Mouse (Mus musculus) stomach, embryonic 15.5 days (tissue): ENCODE data around the gene Gm8362. TPM values are rescaled to one million over a fixed set of nuclear protein-coding genes. Genes with fewer than 3 reads are reported as not detected.
A peak's percentile ranks its signal among the peaks of the same experiment; 100 is the strongest.
"Not testable (repeated sequence)": the region's sequence is repeated elsewhere in the genome, so short reads cannot be mapped to it uniquely, and the experiment has no call there.

ENCODE experiments used
- ATAC-seq: fragments of 200-750 bp; cut with Nextera tagmentation; 2 replicates; pipeline ENCODE4 v1.8.0; 2017; ENCODE audit warnings: low read depth, moderate number of reproducible peaks, moderate TSS enrichment; ENCODE audit not compliant: insufficient read depth, low FRiP score
- H3K27ac ChIP-seq: fragments of 300-500 bp; sonication (generic); 2 replicates; pipeline ENCODE4 v1.5.1; 2015; ENCODE audit warnings: mild to moderate bottlenecking, inconsistent platforms
- H3K27me3 ChIP-seq: fragments of 300-500 bp; sonication (generic); replicated peaks from 2 replicates; pipeline ENCODE4 v1.6.1; 2015; ENCODE audit warnings: inconsistent platforms
- H3K36me3 ChIP-seq: fragments of 300-500 bp; sonication (generic); 2 replicates; pipeline ENCODE4 v1.6.1; 2015; ENCODE audit warnings: inconsistent platforms
- H3K4me1 ChIP-seq: fragments of 300-500 bp; sonication (generic); 2 replicates; pipeline ENCODE4 v1.6.1; 2015; ENCODE audit warnings: inconsistent platforms
- H3K4me2 ChIP-seq: fragments of 300-500 bp; sonication (generic); 2 replicates; pipeline ENCODE4 v1.6.1; 2015; ENCODE audit warnings: mild to moderate bottlenecking, inconsistent platforms
- H3K4me3 ChIP-seq: fragments of 300-500 bp; sonication (generic); replicated peaks from 2 replicates; pipeline ENCODE4 v1.5.1; 2015; ENCODE audit warnings: inconsistent platforms
- H3K9ac ChIP-seq: fragments of 300-500 bp; sonication (generic); 2 replicates; pipeline ENCODE4 v1.6.1; 2015; ENCODE audit warnings: inconsistent platforms
- H3K9me3 ChIP-seq: fragments of 300-500 bp; sonication (generic); 2 replicates; pipeline ENCODE4 v1.6.1; 2016; ENCODE audit warnings: inconsistent platforms
- WGBS: fragments of 180-500 bp; shearing (Covaris S2); methylation state at CpG from one replicate; pipeline ENCODE4 v1.1.7; 2015; 5-methylcytosine and 5-hydroxymethylcytosine counted together
- polyA plus RNA-seq: library from polyadenylated mRNA; unstranded; fragments of >200 nt; fragmentation: Nextera tagmentation; extraction: Ambion mirVana; gene quantifications from 2 replicates; pipeline ENCODE4 v1.2.1, GENCODE M21; 2015

Gm8362 gene
- not detected in 2 replicates for polyA plus RNA-seq

DNA sequence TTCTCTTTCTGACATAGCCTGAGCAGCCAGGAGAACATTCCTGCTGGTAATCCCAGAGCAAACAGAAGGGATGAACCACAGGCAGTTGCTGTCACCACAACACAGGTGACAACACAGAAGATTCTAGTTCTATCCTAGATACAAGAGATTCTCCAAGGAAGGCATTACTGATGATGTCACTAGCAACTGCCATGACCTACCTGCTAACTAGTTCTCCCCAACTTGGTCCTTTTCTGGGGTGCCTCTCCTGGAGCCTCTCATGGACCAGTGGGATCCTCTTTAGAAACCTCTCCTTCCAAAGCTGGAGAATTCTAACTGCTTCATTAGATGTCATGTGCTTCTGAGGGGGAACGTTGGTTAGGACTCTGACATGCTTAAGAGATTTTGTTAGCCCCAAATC is at the start of gene Gm8362:
Gene Gm8362, minus strand, starts transcription at position 101 of the 400 bp plus-strand sequence.
- WGBS, result 64% methylated on average over 1 of the region's 1 CpGs
- H3K9me3 ChIP-seq, H3K36me3 ChIP-seq, H3K4me2 ChIP-seq, H3K4me1 ChIP-seq, ATAC-seq, H3K4me3 ChIP-seq, H3K27ac ChIP-seq, H3K27me3 ChIP-seq, H3K9ac ChIP-seq: not testable (repeated sequence)

DNA sequence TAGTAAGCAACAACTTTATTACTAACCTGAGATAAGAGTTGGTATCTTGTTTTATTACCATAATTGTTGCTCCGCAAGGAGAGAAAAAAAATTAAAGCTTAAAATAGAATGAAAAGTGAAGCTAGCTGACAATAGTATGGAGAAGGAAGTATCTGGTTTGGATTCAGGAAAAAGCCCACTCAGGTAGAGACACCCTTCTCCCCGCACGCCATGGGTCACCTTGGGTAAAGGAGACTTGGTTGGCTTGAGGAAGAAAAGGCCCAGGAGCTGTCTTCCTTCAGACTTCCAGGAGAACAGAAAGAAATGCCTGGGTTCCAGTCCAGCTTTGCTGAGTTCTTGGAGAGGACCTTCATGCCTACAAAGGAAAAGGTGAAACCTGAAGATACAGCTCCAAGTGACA is 49.1 kb upstream of the Gm8362 start:
- not testable (repeated sequence) for H3K4me3 ChIP-seq, H3K27me3 ChIP-seq, H3K4me2 ChIP-seq, H3K27ac ChIP-seq, H3K9ac ChIP-seq, H3K36me3 ChIP-seq, ATAC-seq, H3K4me1 ChIP-seq, H3K9me3 ChIP-seq
- 89% methylated on average over 3 of the region's 3 CpGs for WGBS

DNA sequence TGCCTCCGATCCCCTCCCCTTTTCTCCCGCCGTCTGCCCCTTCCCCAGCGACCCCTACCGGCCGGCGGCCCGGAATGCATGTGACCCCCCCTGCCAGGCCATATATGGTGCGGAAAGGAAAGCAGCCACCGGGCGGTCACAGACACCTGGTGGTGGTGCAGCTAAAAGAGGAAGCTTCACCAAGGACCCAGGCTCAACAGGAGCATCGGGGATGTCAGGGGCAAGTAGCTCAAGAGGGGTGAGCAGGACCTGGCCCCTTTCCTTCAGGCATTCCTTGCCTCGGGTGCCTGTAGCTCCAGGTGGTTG is 17.0 kb downstream of the Gm8362 start:
- H3K4me2 ChIP-seq, result peak overlapping the region; percentile 51
- not testable (repeated sequence) for H3K27me3 ChIP-seq, H3K36me3 ChIP-seq, H3K9ac ChIP-seq, H3K9me3 ChIP-seq, H3K27ac ChIP-seq, H3K4me1 ChIP-seq, ATAC-seq
- H3K4me3 ChIP-seq, result peak overlapping the region; percentile 42
- WGBS, result 0% methylated on average over 5 of the region's 13 CpGs

DNA sequence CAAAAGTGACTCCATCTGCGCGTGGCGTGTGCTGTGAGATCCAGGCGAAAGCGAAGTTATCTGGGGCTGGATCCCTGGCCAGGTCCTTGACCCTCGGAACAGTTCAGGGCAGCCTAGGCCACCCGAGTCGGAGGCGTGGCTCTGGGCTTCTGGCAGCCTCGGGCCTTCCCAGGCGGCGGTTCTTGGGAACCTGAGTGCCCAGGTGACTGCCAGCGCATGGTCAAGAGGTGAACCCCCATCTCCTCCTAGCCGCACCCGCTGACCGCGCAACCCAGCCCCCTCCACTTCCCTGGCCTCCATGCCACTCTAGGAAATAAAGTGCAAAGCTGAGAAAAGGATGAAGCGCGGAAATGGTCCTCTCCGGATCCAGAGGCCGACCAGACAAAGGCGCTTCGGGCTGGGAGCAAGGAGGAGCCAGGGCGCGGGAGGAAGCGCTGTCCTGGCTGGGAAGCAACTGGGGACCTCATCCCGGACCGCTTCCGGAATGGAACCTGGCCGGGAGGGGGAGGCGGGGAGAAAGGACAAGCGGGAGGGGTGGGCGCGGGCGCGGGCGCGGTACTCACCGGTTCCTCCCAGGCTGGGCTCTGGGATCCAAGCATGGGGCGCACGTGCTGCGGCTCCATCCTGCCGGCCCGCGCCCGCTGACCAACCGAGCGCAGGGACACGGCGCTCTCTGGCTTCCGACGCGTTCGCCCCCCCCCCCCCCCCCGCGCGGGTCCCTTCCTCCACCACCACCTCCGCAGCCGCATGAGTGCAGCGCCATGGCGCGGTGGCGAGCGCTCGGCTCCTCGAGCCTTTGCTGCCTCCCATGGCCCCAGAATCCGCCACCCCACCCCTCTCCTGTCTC is 17.6 kb downstream of the Gm8362 start:
- not testable (repeated sequence) for H3K27me3 ChIP-seq, H3K4me1 ChIP-seq, ATAC-seq, H3K36me3 ChIP-seq, H3K27ac ChIP-seq, H3K9me3 ChIP-seq, H3K9ac ChIP-seq
- peak overlapping the region; percentile 42 for H3K4me3 ChIP-seq
- peak overlapping the region; percentile 51 for H3K4me2 ChIP-seq
- WGBS, result 3% methylated on average over 21 of the region's 67 CpGs

DNA sequence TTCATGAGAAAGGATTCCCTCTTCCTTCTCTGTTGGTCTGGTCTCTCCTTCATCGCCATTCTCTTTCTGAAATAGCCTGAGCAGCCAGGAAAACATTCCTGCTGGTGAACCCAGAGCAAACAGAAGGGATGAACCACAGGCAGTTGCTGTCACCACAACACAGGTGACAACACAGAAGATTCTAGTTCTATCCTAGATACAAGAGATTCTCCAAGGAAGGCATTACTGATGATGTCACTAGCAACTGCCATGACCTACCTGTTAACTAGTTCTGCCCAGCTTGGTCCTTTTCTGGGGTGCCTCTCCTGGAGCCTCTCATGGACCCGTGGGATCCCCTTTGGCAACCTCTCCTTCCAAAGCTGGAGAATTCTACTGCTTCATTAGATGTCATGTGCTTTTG is 32.0 kb downstream of the Gm8362 start, which contains the start of gene Gm3636:
Gene Gm3636, minus strand, starts transcription at position 101 of the 400 bp plus-strand sequence.
- H3K4me2 ChIP-seq, ATAC-seq, H3K9me3 ChIP-seq, H3K4me1 ChIP-seq, H3K4me3 ChIP-seq, H3K27me3 ChIP-seq, H3K36me3 ChIP-seq, H3K27ac ChIP-seq, H3K9ac ChIP-seq: not testable (repeated sequence)
- WGBS, result no CpG with 5 or more reads among the region's 2 CpGs

DNA sequence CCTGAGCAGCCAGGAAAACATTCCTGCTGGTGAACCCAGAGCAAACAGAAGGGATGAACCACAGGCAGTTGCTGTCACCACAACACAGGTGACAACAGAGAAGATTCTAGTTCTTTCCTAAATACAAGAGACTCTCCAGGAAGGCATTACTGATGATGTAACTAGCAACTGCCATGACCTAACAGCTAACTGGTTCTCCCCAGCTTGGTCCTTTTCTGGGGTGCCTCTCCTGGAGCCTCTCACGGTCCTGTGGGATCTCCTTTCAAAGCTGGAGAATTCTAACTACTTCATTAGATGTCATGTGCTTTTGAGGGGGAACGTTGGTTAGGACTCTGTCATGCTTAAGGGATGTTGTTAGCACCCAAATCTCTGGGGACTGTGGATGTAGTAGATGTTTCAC is 54.1 kb downstream of the Gm8362 start, which contains the start of gene Gm8050:
Gene Gm8050, minus strand, starts transcription at position 101 of the 400 bp plus-strand sequence.
- WGBS, result 67% methylated on average over 1 of the region's 2 CpGs

More for the DNA sequence above, 54.1 kb downstream of the Gm8362 start, which contains the start of gene Gm8050:
- not testable (repeated sequence) for H3K9ac ChIP-seq, ATAC-seq, H3K27me3 ChIP-seq, H3K9me3 ChIP-seq, H3K4me3 ChIP-seq, H3K4me2 ChIP-seq, H3K36me3 ChIP-seq, H3K27ac ChIP-seq, H3K4me1 ChIP-seq

Other genes starting within 250 kb of the Gm8362 start
- not detected in 2 replicates for gene Gm8356, start 237.1 kb downstream of the Gm8362 start, polyA plus RNA-seq
- 0.09 and 0.14 TPM in 2 replicates for gene Gm3629, start 183.8 kb downstream of the Gm8362 start, polyA plus RNA-seq
- not detected in 2 replicates for gene Gm3460, start 152.0 kb downstream of the Gm8362 start, polyA plus RNA-seq
- 0.17 TPM in 1 of 2 replicates, not detected in the other for gene Gm10251, start 90.2 kb downstream of the Gm8362 start, polyA plus RNA-seq
- not detected in 2 replicates for gene Gm8050, start 54.2 kb downstream of the Gm8362 start, polyA plus RNA-seq
- 3.0 and 3.9 TPM in 2 replicates for gene Gm3636, start 32.1 kb downstream of the Gm8362 start, polyA plus RNA-seq
- gene Gm3642, start 65.9 kb upstream of the Gm8362 start, polyA plus RNA-seq, result not detected in 2 replicates
- 0.65 and 0.73 TPM in 2 replicates for gene Gm3667, start 115.6 kb upstream of the Gm8362 start, polyA plus RNA-seq
- gene Gm6356, start 199.4 kb upstream of the Gm8362 start, polyA plus RNA-seq, result not detected in 2 replicates